In the genomic region with DNA sequence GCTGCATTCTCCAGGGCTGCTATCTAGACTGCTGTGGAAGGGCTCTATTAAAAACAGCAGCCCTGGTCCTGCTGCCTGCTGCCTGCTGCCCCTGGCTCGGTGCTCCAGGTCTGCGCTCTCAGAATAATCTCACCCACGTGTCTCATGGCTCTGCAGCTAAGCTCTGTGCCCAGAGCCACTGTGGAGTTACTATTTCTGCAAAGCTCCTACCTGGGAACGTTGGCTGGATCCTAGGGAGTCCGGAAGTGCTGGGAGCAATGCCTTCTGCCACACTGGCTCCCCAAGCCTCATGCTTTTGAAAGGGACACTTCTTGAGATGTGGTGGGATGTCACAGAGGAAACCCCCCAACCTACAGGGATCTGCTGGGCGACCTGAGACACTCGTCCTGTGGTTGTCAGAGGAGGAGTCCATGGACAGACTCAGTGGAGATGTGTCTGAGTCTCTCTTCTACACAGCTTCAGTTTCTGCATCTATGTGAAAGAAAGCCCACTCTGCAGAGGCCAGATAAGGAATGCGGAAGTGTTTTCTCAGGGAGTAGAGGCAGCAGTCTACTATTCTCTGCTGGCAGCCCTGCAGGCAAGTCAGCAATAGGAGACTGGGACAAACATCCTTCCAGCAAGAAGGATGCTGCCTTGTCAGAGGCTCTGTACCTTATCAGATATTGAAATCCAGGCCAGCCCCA, we compare ENCODE assay signal across 9 mouse cellular contexts.
DNase-seq lines count a peak whose midpoint lies in the region; ATAC-seq and TF ChIP-seq lines count a peak whose summit lies in the region.
"Had no signal": no experiment of that assay in that cellular context is flagged by ENCODE, and none has a peak within 500 bp of the region (broad histone marks: within the 10 kb centered on the region; RNA-seq: fewer than 3 reads in every experiment).

No protein-coding gene starts in this region.

- H3K27ac ChIP-seq in layer of hippocampus, adult 2 months: peak overlapping the region; percentile 76
- peak overlapping the region; percentile 10; the same call in 1 of the 2 replicates for H3K27ac ChIP-seq in limb, embryonic 13.5 days

- no peak for TF ChIP-seq CTCF in layer of hippocampus, adult 2 months (conservative IDR thresholded peaks at IDR 0.05)

- no peak overlapping the region for H3K4me3 ChIP-seq in layer of hippocampus, adult 2 months
- H3K4me3 ChIP-seq in limb, embryonic 13.5 days: no peak overlapping the region

- no peak overlapping the region for H3K9ac ChIP-seq in limb, embryonic 13.5 days

- no peaks in the 10 kb centered on the region for H3K36me3 ChIP-seq in limb, embryonic 13.5 days

- DNase-seq in layer of hippocampus, adult 2 months (ENCODE audit: low spot score in 2 of 2): no peak
- DNase-seq in layer of hippocampus, postnatal 14 days (ENCODE audit: low spot score in 2 of 2): no peak
- peak; percentile 39 for DNase-seq in cerebellum, adult 8-10 months
- peak; percentile 44 to 63 for DNase-seq in heart, adult 18-20 months
- DNase-seq in gastrocnemius, postnatal 36 days: no peak
- DNase-seq in spleen, adult 18-20 months: no peak
- DNase-seq: adrenal gland, adult 2 months had no signal

- WGBS in limb, embryonic 13.5 days: 36% methylated on average over 8 of the region's 8 CpGs

- ATAC-seq in limb, embryonic 13.5 days (ENCODE audit: low FRiP score, low read depth): 0 out of 2 replicates have a peak, but pooled peaks have one; percentile 16
- ATAC-seq in erythroblast, adult 5-6 weeks (replicated peaks; ENCODE audit: low FRiP score, poor library complexity, severe bottlenecking): no peak

- intact Hi-C loops in gastrocnemius, postnatal 36 days (cut with DNase I): no loop called here

- no peaks in the 10 kb centered on the region for H3K27me3 ChIP-seq in limb, embryonic 13.5 days

- H3K9me3 ChIP-seq in limb, embryonic 13.5 days: no peaks in the 10 kb centered on the region

- H3K4me1 ChIP-seq in limb, embryonic 13.5 days: peaks cover 36% of the 10 kb centered on the region

- H3K4me2 ChIP-seq in limb, embryonic 13.5 days (replicated peaks): no peak overlapping the region

Comparison
In these comparisons a context has a peak if more than half of its experiments do, and no peak if none do; other contexts are left out.
1. DNase-seq: peak in cerebellum, adult 8-10 months (single experiment) and heart, adult 18-20 months (2 of 2); none in layer of hippocampus, adult 2 months (0 of 2), layer of hippocampus, postnatal 14 days (0 of 2), gastrocnemius, postnatal 36 days (0 of 2) and spleen, adult 18-20 months (0 of 2).